Mouse (Mus musculus): Measurements from ENCODE around the gene Uso1. TPM values are rescaled to one million over a fixed set of nuclear protein-coding genes. Genes with fewer than 3 reads are reported as not detected.
A peak's percentile ranks its signal among the peaks of the same experiment; 100 is the strongest.

Gene Uso1
- polyA plus RNA-seq, 1 experiment from 2014 or later, result 28.4 TPM

DNA sequence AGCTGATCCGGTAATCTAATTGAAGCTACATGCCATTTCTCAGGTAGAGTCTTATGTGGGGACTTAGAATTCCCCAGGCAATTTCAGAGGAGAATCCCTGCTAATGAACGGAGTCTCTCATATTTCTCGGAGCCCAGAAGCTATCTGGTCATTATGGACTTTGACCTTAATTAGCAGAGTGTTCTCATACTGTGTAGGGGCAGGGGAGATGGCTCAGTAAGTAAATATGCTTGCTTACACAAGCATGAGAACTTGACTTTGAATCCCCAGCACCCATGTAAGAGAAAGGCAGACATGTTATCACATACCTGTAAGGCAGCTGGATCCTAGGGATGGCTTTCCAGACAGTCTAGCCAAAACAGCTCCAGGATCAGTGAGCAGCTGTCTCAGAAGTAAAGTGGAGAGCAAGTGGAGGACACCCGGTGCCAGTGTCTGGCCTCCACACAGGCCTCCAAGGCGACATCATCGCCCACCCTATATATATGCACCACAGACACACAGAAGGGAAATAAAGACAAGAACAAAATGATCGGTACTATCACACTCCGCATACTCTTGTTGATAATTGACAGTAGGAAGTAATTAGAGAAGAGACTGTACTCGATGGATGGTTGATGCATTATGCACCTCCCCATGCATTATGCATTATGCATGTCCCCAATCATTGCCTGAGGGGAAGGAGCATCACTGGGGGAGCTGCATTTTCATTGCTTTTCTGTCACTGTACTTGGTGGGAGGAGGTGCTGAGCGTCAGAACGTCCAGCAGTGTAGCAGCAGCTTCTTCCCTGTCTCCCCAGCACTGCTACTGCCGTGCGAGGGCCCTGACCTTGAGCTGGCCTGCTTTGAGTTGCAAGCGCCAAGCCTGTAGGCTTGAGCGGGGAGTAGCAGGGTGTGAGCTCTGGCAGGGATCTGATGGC is 59.4 kb downstream of the Uso1 start:
- no peaks in the 10 kb centered on the region; the same call in 1 of the 2 replicates for H3K4me1 ChIP-seq (replicated peaks)
- 81% methylated on average over 15 of the region's 15 CpGs for WGBS
- ATAC-seq (replicated peaks; ENCODE audit: insufficient number of reproducible peaks, insufficient read depth, low FRiP score, low read depth), result no peak
- no peak overlapping the region for H3K4me2 ChIP-seq
- no peak overlapping the region for H3K4me3 ChIP-seq
- H3K27ac ChIP-seq, result no peak overlapping the region
- no peaks in the 10 kb centered on the region for H3K27me3 ChIP-seq
- peaks cover 84% of the 10 kb centered on the region for H3K36me3 ChIP-seq
- H3K9me3 ChIP-seq (replicated peaks), result no peaks in the 10 kb centered on the region
- H3K9ac ChIP-seq, result no peak overlapping the region

DNA sequence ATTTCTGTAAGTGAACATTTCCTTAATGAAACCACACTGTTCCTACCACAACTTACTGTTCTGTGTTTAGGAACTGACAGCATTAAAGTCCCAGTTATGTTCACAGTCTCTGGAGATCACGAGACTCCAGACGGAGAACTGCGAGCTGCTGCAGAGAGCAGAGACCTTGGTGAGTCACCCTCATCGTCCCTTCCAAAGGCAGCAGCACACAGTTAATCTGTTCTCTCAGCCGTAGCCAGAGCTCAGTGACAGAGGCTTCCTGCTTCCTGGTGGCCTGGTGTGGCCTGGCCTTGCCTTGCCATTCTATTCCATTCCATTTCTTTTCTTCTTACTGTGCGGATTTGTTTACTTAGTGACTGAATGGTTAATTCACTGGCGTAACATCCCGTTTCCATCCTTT is 60.5 kb downstream of the Uso1 start:
- Histone ChIP-seq H3K9me3 (replicated peaks) (no peaks in the 10 kb centered on the region), H3K4me3 (no peak overlapping the region), H3K36me3 (peaks cover 75% of the 10 kb centered on the region), H3K4me2 (no peak overlapping the region), H3K4me1 (replicated peaks) (no peaks in the 10 kb centered on the region; the same call in 1 of the 2 replicates), H3K27me3 (no peaks in the 10 kb centered on the region), H3K9ac (no peak overlapping the region), H3K27ac (no peak overlapping the region)
- 75% methylated on average over 8 of the region's 8 CpGs for WGBS
- no peak for ATAC-seq (replicated peaks; ENCODE audit: insufficient number of reproducible peaks, insufficient read depth, low FRiP score, low read depth)

DNA sequence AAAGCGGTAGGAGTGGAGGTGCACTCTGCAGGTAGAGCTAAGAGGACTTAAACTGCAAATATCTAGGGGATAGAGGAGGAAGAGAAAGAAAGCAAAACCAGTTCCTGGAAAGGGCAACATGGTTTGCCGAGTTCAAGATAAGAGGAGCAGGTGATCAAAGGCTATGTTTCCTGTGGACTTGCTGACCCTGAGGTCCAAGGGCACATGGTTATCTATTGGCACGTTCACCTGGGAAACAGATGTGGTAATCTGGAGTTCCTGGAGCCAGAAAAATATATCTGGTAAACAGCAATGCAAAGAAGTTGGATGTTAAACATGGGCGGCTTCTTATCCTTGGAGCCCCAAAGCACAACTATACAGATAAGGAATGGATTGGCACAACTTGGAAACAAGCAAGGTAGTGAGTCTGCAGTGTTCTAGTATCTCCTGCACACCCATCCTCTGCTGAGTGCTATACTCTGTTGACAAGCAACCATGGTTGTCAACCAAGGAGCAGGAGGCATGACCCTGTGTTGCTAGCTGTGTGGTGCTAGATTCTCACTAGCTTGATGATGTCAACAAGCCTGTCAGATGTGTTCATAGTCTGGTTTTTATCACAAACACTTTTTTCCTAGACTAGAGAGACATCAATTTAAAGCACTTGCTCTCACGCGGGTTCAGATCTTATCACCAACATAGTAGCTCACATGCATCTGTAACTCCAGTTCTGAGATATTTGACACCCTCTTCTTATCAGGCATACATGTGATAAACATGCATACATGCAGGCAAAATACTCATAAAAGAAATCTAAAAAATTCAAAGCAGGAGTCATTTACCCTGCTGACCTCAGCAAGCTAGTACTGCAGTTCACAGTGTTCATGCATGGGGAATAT is 66.7 kb downstream of the Uso1 start:
- Histone ChIP-seq H3K27me3 (no peaks in the 10 kb centered on the region), H3K4me1 (replicated peaks) (peaks cover 19% of the 10 kb centered on the region), H3K9ac (no peak overlapping the region), H3K4me3 (no peak overlapping the region), H3K4me2 (no peak overlapping the region), H3K36me3 (peaks cover 31% of the 10 kb centered on the region), H3K27ac (no peak overlapping the region), H3K9me3 (replicated peaks) (no peaks in the 10 kb centered on the region)
- ATAC-seq (replicated peaks; ENCODE audit: insufficient number of reproducible peaks, insufficient read depth, low FRiP score, low read depth), result peak; percentile 75
- WGBS, result 40% methylated on average over 6 of the region's 6 CpGs

DNA sequence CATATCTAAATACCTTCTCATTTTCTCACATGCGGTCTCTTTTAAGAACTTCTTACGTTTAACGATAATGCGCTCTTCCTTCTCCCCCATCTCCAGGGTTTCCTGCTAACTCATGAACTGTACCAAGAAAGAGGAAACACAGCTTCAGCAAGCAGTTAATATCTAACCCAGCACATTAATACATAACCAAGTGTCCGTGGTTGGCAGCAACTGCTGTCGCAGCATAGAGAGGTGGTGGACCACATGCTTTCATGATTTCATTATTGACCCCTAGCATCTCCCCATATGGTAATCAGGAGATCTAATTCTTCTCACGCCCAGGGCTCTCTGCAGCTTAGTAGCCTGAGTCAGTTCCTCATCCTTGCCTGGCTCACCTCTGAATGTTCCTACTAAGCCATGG is 67.4 kb downstream of the Uso1 start:
- Histone ChIP-seq H3K9me3 (replicated peaks) (no peaks in the 10 kb centered on the region), H3K9ac (no peak overlapping the region), H3K27ac (no peak overlapping the region), H3K36me3 (peaks cover 24% of the 10 kb centered on the region), H3K4me1 (replicated peaks) (peaks cover 19% of the 10 kb centered on the region), H3K27me3 (no peaks in the 10 kb centered on the region), H3K4me3 (no peak overlapping the region), H3K4me2 (no peak overlapping the region)
- 88% methylated on average over 7 of the region's 7 CpGs for WGBS
- no peak for ATAC-seq (replicated peaks; ENCODE audit: insufficient number of reproducible peaks, insufficient read depth, low FRiP score, low read depth)

DNA sequence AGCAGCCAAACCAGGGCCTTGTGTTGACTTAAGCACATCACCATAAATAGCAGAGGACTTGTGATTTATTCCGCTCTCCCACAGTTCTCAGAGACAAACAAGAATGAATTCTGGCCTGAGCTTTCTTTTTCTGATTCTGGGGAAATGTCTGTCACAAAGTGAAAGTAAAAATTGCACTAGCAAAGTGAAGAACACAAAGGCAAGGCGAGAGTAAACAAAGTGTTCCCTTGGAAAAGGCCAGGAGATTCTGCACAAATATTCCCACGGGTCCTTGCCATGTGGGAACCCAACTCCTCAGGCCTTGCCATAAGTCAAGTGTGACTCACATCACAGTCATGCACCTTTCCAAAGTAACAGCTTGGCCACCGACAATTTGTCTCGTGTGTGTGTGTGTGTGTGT is 68.0 kb downstream of the Uso1 start:
- no peaks in the 10 kb centered on the region for H3K9me3 ChIP-seq (replicated peaks)
- no peak overlapping the region for H3K4me2 ChIP-seq
- H3K27ac ChIP-seq, result no peak overlapping the region
- peaks cover 19% of the 10 kb centered on the region for H3K4me1 ChIP-seq (replicated peaks)
- no peaks in the 10 kb centered on the region for H3K27me3 ChIP-seq
- WGBS, result 88% methylated on average over 4 of the region's 5 CpGs
- no peak for ATAC-seq (replicated peaks; ENCODE audit: insufficient number of reproducible peaks, insufficient read depth, low FRiP score, low read depth)
- H3K36me3 ChIP-seq, result peaks cover 20% of the 10 kb centered on the region
- H3K9ac ChIP-seq, result no peak overlapping the region
- H3K4me3 ChIP-seq, result no peak overlapping the region

DNA sequence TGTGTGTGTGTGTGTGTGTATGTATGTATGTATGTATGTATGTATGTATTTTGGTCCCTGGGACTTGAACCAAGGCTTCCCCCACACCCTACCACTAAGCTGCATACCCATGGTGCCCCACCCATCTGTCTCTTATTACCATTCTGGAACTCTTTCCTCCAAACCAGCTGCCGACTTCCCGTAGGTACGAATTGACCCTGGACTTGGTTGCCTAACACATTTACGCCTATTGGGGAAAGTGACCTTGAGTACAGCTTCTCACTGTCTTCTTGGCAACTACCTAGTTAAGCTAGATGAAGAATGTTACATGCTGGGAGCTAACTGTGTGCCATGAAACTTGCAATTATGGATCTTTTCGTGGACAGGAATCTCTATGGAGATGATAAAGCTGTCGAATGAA is 68.4 kb downstream of the Uso1 start:
- H3K27ac ChIP-seq, result no peak overlapping the region
- H3K27me3 ChIP-seq, result no peaks in the 10 kb centered on the region
- H3K4me1 ChIP-seq (replicated peaks), result peaks cover 19% of the 10 kb centered on the region
- WGBS, result 87% methylated on average over 6 of the region's 6 CpGs
- peaks cover 16% of the 10 kb centered on the region for H3K36me3 ChIP-seq
- H3K9me3 ChIP-seq (replicated peaks), result no peaks in the 10 kb centered on the region
- no peak overlapping the region for H3K4me3 ChIP-seq
- ATAC-seq (replicated peaks; ENCODE audit: insufficient number of reproducible peaks, insufficient read depth, low FRiP score, low read depth), result no peak
- H3K4me2 ChIP-seq, result no peak overlapping the region
- H3K9ac ChIP-seq, result no peak overlapping the region

DNA sequence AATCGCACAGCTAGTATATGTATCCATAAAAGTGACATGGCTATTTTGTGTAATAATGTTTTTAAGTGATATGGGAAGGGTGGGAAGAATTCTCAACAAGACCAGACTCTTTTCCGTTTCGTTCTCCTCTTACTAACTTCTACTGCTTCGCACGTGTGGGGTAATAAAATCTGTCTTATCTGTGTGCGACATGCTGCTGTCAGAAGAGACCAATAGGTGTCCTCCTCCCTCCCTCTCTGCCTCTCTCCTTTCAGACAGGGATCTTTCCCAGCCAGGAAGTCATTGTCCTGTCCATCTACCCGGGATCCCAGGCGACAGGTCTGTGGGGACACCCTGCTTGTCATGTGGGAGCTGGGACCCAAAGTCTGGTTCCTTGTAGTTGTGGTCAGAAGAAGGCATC is 72.5 kb downstream of the Uso1 start:
- ATAC-seq (replicated peaks; ENCODE audit: insufficient number of reproducible peaks, insufficient read depth, low FRiP score, low read depth), result no peak
- Histone ChIP-seq H3K4me2 (no peak overlapping the region), H3K9me3 (replicated peaks) (no peaks in the 10 kb centered on the region), H3K4me1 (replicated peaks) (peaks cover 6% of the 10 kb centered on the region; the same call in 1 of the 2 replicates), H3K36me3 (no peaks in the 10 kb centered on the region), H3K27me3 (no peaks in the 10 kb centered on the region), H3K9ac (no peak overlapping the region), H3K4me3 (no peak overlapping the region), H3K27ac (no peak overlapping the region)
- WGBS, result 71% methylated on average over 8 of the region's 8 CpGs

DNA sequence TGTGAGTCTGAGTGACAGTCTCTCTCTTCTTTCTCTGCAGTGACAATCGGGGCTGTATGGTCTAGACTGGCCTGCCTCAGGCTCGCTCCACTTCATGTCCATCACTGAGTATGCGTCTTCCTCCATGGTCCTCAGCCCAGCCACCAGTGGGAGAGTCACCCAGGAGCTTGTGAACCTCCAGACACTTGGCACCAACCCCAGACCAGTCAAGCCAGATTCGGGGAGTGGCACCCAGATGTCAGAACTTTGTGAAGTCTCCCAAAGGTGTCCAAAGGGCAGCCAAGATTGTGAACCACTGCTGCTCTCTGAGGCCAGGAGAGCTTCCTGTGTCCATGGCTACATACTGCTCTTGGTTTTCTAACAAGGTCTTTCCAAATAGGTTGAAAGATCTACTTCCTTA is 74.5 kb downstream of the Uso1 start:
- Histone ChIP-seq H3K9me3 (replicated peaks) (no peaks in the 10 kb centered on the region), H3K4me2 (no peak overlapping the region), H3K4me1 (replicated peaks) (no peaks in the 10 kb centered on the region), H3K36me3 (no peaks in the 10 kb centered on the region), H3K4me3 (no peak overlapping the region), H3K27me3 (no peaks in the 10 kb centered on the region), H3K27ac (no peak overlapping the region), H3K9ac (no peak overlapping the region)
- 76% methylated on average over 4 of the region's 4 CpGs for WGBS
- no peak for ATAC-seq (replicated peaks; ENCODE audit: insufficient number of reproducible peaks, insufficient read depth, low FRiP score, low read depth)

DNA sequence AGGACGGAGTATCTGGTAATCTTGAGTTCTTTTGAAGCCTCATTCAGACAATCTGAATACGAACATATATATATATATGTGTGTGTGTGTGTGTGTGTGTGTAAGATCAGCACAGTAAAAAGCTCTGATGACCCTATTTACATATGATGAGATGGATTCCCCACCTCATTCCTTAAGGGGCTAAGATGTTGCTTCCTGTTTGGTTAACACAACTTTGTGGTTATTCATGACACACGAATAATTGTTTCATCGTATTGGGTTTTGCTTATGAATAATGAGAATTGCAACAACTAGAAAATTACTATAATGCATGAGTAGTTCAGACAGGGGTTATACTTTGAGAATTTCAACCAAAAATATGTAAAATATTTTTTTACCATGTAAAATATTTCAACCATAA is 77.6 kb downstream of the Uso1 start, which contains the start of gene U90926:
Gene U90926 (minus strand): TSS at position 101 of the 400 bp plus-strand sequence.
- Histone ChIP-seq H3K36me3 (no peaks in the 10 kb centered on the region), H3K4me1 (replicated peaks) (no peaks in the 10 kb centered on the region), H3K4me2 (no peak within 1 kb of the TSS), H3K27me3 (no peaks in the 10 kb centered on the region), H3K9ac (no peak within 1 kb of the TSS), H3K9me3 (replicated peaks) (no peaks in the 10 kb centered on the region), H3K27ac (no peak within 1 kb of the TSS), H3K4me3 (no peak within 1 kb of the TSS)
- 89% methylated on average over 4 of the region's 4 CpGs for WGBS
- no peak for ATAC-seq (replicated peaks; ENCODE audit: insufficient number of reproducible peaks, insufficient read depth, low FRiP score, low read depth)

DNA sequence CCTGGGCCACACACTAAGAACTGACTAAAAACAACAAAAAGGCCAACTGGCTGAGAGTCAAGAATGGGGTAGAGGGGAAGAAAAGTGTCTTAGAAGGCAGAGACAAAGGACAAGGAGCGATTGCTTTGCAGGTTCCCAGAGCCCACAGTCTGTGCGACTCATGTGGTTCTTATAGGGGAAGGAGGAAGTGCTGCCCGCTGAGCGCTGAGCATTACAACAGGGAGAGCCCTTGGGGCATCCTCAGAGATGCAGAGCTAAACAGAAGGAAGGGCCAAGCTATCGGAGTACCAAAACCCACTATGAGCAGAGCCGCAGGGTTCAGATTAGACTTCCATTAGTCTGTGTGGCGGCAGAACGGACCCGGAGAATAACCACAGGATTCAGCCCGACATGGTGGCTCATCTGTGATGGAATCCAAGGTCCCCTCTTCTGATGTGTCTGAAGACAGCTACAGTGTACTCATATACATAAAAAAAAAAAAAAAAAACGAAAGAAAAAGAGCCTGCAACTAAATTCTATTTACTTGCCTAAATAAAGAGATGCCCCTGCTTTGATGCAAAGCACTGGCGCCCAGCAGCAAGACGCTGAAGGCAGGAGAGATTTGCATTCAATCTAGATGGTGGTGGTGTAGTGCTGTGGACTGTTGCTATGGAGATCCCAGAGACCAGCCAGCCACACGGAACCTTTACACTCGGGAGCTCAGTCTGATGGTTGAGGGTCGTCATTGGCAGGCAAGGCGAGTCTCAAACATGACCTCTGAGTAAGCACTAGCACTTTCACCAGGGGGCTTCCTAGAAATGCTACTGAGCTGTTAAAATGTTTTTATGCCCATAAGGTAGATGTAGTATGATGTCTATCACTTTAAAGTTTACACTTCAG is 81.4 kb downstream of the Uso1 start:
- Histone ChIP-seq H3K27me3 (no peaks in the 10 kb centered on the region), H3K9me3 (replicated peaks) (no peaks in the 10 kb centered on the region), H3K4me3 (no peak overlapping the region), H3K27ac (no peak overlapping the region), H3K4me1 (replicated peaks) (no peaks in the 10 kb centered on the region), H3K4me2 (no peak overlapping the region), H3K9ac (no peak overlapping the region), H3K36me3 (no peaks in the 10 kb centered on the region)
- WGBS, result 55% methylated on average over 17 of the region's 17 CpGs
- ATAC-seq (replicated peaks; ENCODE audit: insufficient number of reproducible peaks, insufficient read depth, low FRiP score, low read depth), result no peak

DNA sequence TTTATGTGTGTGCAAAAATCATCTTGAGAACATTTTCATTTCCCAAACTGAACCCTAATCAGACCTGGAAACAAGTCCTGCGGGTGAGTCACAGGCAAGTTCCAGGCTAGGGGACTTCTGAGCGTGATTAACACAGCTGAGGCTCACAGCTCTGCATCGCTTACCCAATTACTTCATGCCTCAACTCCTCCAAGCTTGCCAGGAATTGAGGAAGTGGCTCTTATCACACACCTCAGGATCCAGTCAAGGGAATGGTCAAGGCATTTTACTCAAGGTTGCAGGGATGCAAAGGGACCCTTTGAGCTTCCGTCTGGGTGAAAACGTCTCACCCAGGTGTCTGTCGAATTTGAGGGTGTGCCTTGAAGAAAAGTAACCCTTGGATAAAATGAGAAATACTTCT is 82.1 kb downstream of the Uso1 start:
- Histone ChIP-seq H3K27ac (no peak overlapping the region), H3K36me3 (no peaks in the 10 kb centered on the region), H3K9me3 (replicated peaks) (no peaks in the 10 kb centered on the region), H3K27me3 (no peaks in the 10 kb centered on the region), H3K9ac (no peak overlapping the region), H3K4me2 (no peak overlapping the region), H3K4me1 (replicated peaks) (no peaks in the 10 kb centered on the region), H3K4me3 (no peak overlapping the region)
- no peak for ATAC-seq (replicated peaks; ENCODE audit: insufficient number of reproducible peaks, insufficient read depth, low FRiP score, low read depth)
- WGBS, result 37% methylated on average over 6 of the region's 6 CpGs
